Mouse (Mus musculus) ES-Bruce4 (cell line): Measurements from ENCODE around the gene Klra10.
"Not testable (repeated sequence)": the region's sequence is repeated elsewhere in the genome, so short reads cannot be mapped to it uniquely, and the experiment has no call there.

Experiments used
- CTCF ChIP-seq: IDR thresholded peaks from one replicate; pipeline ENCODE4 v1.8.1; 2011; ENCODE audit warnings: low read depth, low read length
- POLR2A ChIP-seq: IDR thresholded peaks from one replicate; pipeline ENCODE4 v1.8.1; 2011; ENCODE audit warnings: low read length; ENCODE audit not compliant: insufficient read depth

DNA sequence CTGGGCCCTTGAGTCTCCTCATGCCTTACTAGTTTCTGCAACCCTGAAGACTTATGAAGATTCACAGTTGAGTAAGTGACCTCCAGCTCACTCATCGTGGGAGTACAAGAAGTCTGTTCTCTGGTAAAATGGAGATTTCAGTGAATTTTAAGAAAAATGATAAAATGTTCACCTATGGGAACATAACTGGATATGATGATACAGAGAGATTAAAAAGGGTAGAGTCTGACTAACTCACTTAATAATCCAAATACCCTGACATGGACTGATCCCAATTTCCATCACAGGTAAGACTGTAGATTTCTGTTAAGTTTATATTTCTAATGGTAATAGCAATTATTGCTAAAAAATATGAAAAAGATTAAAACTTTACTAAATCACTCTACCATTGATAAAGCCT, at the start of gene Klra10:
- TF ChIP-seq CTCF, POLR2A: not testable (repeated sequence)
